Mouse (Mus musculus): ENCODE results near the gene Slc6a16. TPM values are rescaled to one million over a fixed set of nuclear protein-coding genes. Genes with fewer than 3 reads are reported as not detected.
A peak's percentile ranks its signal among the peaks of the same experiment; 100 is the strongest.

The Slc6a16 gene
- under 1 TPM in 1 of 4 experiments, not detected in 3; 0.37 TPM for total RNA-seq (2022)

DNA sequence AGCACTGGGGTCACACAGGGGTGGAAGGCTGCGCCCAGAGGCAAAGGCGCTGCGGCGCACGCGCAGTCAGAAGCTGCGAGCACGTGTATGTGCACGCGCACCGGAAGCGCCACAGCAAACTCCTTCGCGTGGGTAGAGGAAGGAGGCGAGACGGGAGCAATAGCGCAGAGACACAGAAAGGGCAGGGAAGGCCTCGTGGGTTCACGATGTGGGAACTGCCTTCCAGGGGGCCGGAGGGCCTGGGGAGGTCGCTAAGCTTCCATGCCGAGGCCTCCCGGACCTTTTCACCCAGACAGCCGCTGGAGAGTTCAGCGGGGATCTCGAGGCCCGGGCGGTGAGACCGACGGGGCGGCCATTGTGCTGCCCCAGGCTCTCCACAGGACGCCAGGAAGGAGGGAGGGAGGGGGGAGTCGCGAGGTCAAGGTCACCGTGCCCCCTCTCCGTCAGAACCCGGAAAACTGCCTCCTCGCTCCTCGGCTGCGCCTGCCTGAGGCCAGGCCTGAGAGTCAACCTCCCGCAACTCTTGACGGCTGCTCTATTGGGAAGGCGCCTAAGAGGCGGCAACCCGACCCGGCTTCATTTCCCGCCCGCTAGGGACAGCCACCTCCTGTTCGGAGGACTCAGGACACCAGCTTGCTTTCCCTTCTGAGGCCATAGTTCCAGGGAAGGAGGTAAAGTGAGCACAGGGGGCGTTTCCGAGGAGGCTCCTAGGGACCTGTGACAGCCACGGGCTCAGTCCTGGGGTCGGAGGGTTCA is at the start of gene Slc6a16:
Gene Slc6a16, plus strand, starts transcription at position 453 of the 756 bp plus-strand sequence.
- DNase-seq, result no peak

GRCm38 (mm10) chr7:45191161-45191560 is 49.7 kb upstream of the Slc6a16 start:
- no peak for DNase-seq

DNA sequence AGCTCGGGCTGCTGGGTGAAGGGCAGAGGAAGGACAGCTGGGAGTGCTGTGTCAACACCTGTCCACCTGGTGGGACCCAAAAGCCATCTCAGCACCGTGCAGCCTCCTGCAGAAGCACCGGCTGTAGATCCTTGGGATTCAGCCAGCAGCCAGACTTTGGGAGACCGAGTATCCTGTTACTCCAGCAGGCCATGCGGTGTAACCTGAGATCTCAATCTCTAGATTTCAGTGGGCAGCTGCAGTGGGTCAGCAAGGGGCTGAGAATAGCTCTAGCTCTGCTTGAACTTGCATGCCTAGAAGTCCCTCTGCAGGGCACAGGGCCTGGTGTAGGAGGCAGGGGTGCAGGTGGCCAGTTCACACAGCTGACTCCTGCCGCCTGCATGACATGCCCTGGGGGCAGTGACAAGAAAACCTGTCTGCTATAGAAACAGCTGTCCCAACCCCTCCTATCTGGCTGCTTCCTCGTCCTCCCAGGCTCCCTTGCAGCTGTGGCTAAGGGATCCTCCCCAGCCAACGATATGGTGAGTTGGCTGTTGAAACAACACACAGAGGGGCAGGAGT is 49.0 kb upstream of the Slc6a16 start:
- DNase-seq, result no peak

GRCm38 (mm10) chr7:45192585-45193310 is 48.1 kb upstream of the Slc6a16 start:
- DNase-seq, result no peak

- DNase-seq, result no peak
Observed at GRCm38 (mm10) chr7:45193406-45193805, 47.5 kb upstream of the Slc6a16 start.

- DNase-seq, result no peak
Observed at GRCm38 (mm10) chr7:45193871-45194785, 46.8 kb upstream of the Slc6a16 start.

GRCm38 (mm10) chr7:45195341-45196175 is 45.3 kb upstream of the Slc6a16 start:
- no peak for DNase-seq

GRCm38 (mm10) chr7:45196176-45196535 is 44.7 kb upstream of the Slc6a16 start:
- DNase-seq, result no peak

GRCm38 (mm10) chr7:45196994-45197393 is 43.9 kb upstream of the Slc6a16 start:
- DNase-seq, result no peak

GRCm38 (mm10) chr7:45198435-45198834 is 42.5 kb upstream of the Slc6a16 start:
- DNase-seq, result peak; percentile 51

DNA sequence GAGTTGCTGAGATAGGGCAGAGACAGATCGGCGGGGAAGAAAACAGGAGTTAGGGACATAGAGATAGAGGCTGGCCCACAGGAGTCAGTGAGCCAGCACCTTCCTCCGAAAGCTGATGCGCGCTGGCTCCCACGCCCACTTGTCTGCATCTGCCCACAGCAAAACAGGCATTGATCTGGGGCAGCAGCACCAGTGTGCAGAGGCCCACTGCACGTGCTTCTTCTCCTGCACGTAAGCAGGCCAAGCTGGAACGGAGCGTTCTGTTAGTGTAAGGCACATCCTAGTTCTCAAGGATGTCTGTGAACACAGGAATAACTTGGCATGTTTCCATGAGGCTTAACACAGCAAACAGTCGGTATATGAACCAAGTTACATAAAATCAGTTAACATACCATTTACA is 41.9 kb upstream of the Slc6a16 start:
- no peak for DNase-seq

- no peak for DNase-seq
Observed at GRCm38 (mm10) chr7:45202654-45203053, 38.2 kb upstream of the Slc6a16 start.

- peak; percentile 86 for DNase-seq
Observed at GRCm38 (mm10) chr7:45204380-45205143, 36.3 kb upstream of the Slc6a16 start, which contains the start of gene Ccdc155. Gene Ccdc155 (minus strand): TSS chr7:45204892.

DNA sequence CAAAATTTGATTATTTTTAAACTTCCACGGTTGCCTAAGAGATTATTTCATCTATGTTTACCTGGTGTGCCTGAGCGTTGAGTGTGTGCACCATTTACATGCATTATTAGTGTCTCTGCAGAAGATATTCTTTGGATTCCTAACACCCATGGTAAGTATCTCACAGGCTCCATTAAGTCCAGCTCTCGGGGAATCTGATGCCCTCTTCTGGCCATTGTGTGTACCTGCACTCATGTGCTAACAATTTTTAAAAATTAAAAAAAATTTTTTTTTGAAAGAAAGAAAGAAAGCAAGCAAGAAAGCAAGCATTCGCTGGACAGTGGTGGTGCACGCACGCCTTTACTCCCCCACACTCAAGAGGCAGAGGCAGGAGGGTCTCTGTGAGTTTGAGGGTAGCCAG is 32.6 kb upstream of the Slc6a16 start:
- no peak for DNase-seq

- DNase-seq, result no peak
Observed at GRCm38 (mm10) chr7:45211070-45211469, 29.8 kb upstream of the Slc6a16 start.

GRCm38 (mm10) chr7:45211851-45212251 is 29.0 kb upstream of the Slc6a16 start, which contains the start of gene Dkkl1:
Gene Dkkl1 (minus strand): TSS chr7:45212147.
- DNase-seq, result no peak

GRCm38 (mm10) chr7:45212356-45212755 is 28.5 kb upstream of the Slc6a16 start:
- no peak for DNase-seq

DNA sequence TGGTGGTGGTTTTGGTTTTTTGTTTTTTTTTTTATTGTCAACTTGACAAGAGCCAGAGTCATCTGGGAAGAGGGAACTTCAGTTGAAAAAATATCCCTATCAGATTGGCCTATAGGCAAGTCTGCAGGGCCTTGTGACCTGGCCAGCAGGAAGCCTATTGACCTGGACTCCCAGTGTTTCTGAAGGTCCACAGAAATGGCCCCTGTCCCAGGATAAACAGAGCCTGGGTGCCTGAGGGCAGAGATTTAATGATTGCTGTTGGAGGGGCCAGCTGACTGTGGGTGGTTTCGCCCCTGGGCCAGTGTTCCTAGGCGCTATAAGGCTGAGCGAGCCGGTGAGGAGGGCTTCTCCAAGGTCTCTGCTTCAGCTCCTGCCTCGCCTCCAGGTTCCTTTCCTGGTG is 27.2 kb upstream of the Slc6a16 start:
- DNase-seq, result no peak

- no peak for DNase-seq
Observed at GRCm38 (mm10) chr7:45215673-45216441, 25.0 kb upstream of the Slc6a16 start, which contains the start of gene Tead2. Gene Tead2 (plus strand): TSS chr7:45215753.
